In genomic region chr9:75002262-75002661, GRCm38 (mm10) we compare ENCODE assay signal across 13 mouse cellular contexts. TPM values are rescaled to one million over a fixed set of nuclear protein-coding genes. Genes with fewer than 3 reads are reported as not detected.
A peak's percentile ranks its signal among the peaks of the same experiment; 100 is the strongest.
DNase-seq lines count a peak whose midpoint lies in the region; ATAC-seq and TF ChIP-seq lines count a peak whose summit lies in the region.
"Had no signal": no experiment of that assay in that cellular context is flagged by ENCODE, and none has a peak within 500 bp of the region (broad histone marks: within the 10 kb centered on the region; RNA-seq: fewer than 3 reads in every experiment).

No protein-coding gene starts in this region.

- peaks cover 18% of the 10 kb centered on the region for H3K36me3 ChIP-seq in heart, embryonic 13.5 days
- H3K36me3 ChIP-seq in lung, embryonic 14.5 days (ENCODE audit: insufficient read depth), result no peaks in the 10 kb centered on the region
- H3K36me3 ChIP-seq in stomach, embryonic 15.5 days, result peaks cover 7% of the 10 kb centered on the region; the same call in 1 of the 2 replicates

- H3K9me3 ChIP-seq in heart, embryonic 13.5 days, result no peaks in the 10 kb centered on the region
- H3K9me3 ChIP-seq in lung, embryonic 14.5 days (ENCODE audit: low read depth, low read length), result no peaks in the 10 kb centered on the region
- H3K9me3 ChIP-seq in stomach, embryonic 15.5 days, result no peaks in the 10 kb centered on the region
- H3K9me3 ChIP-seq: embryonic facial prominence, embryonic 12.5 days; heart, embryonic 10.5 days; limb, embryonic 12.5 days; midbrain, embryonic 15.5 days had no signal

- intact Hi-C loops in heart, postnatal 14 days (cut with DNase I), result loop anchor here (10.0 kb wide), 1 partner anchor 97 kb away; no protein-coding TSS in a partner anchor

- H3K27ac ChIP-seq in heart, embryonic 13.5 days (replicated peaks), result no peak overlapping the region
- H3K27ac ChIP-seq in lung, embryonic 14.5 days (ENCODE audit: low read depth), result peak overlapping the region; percentile 18; the same call in 1 of the 2 replicates
- peak overlapping the region; percentile 44; the same call in 1 of the 2 replicates for H3K27ac ChIP-seq in stomach, embryonic 15.5 days
- H3K27ac ChIP-seq: embryonic facial prominence, embryonic 12.5 days; heart, embryonic 10.5 days; hindbrain, embryonic 14.5 days; limb, embryonic 12.5 days; midbrain, embryonic 15.5 days had no signal

- peaks cover 23% of the 10 kb centered on the region for H3K4me1 ChIP-seq in heart, embryonic 13.5 days
- H3K4me1 ChIP-seq in lung, embryonic 14.5 days (ENCODE audit: insufficient read depth), result peaks cover 7% of the 10 kb centered on the region; the same call in 1 of the 2 replicates
- 0 out of 2 replicates have a peak, but pooled peaks cover 6% of the 10 kb centered on the region for H3K4me1 ChIP-seq in stomach, embryonic 15.5 days
- H3K4me1 ChIP-seq: embryonic facial prominence, embryonic 12.5 days; limb, embryonic 12.5 days; midbrain, embryonic 15.5 days had no signal

- H3K4me3 ChIP-seq in heart, embryonic 13.5 days, result no peak overlapping the region
- H3K4me3 ChIP-seq in lung, embryonic 14.5 days (ENCODE audit: low read depth, low read length), result no peak overlapping the region
- no peak overlapping the region for H3K4me3 ChIP-seq in stomach, embryonic 15.5 days (replicated peaks)
- H3K4me3 ChIP-seq: embryonic facial prominence, embryonic 12.5 days; heart, embryonic 10.5 days; limb, embryonic 12.5 days; midbrain, embryonic 15.5 days had no signal

- DNase-seq in heart, postnatal 14 days, result no peak
- no peak for DNase-seq in lung, embryonic 14.5 days
- DNase-seq in lung, postnatal 14 days, result no peak
- peak; percentile 59 to 69 for DNase-seq in adrenal gland, postnatal 36 days
- DNase-seq in spleen, postnatal 14 days (ENCODE audit: low spot score in 2 of 2), result no peak
- DNase-seq: thymus, postnatal 25 days had no signal

- H3K9ac ChIP-seq in heart, embryonic 13.5 days, result no peak overlapping the region
- H3K9ac ChIP-seq in lung, embryonic 14.5 days, result no peak overlapping the region; the same call in 1 of the 2 replicates
- no peak overlapping the region for H3K9ac ChIP-seq in stomach, embryonic 15.5 days
- H3K9ac ChIP-seq: embryonic facial prominence, embryonic 12.5 days; hindbrain, embryonic 14.5 days; limb, embryonic 12.5 days; midbrain, embryonic 15.5 days had no signal

- no peaks in the 10 kb centered on the region for H3K27me3 ChIP-seq in heart, embryonic 13.5 days (replicated peaks)
- H3K27me3 ChIP-seq in lung, embryonic 14.5 days (ENCODE audit: insufficient read depth, low read length), result no peaks in the 10 kb centered on the region
- no peaks in the 10 kb centered on the region for H3K27me3 ChIP-seq in stomach, embryonic 15.5 days (replicated peaks)
- H3K27me3 ChIP-seq: embryonic facial prominence, embryonic 12.5 days; limb, embryonic 12.5 days; midbrain, embryonic 15.5 days had no signal

- 0 out of 2 replicates have a peak, but pooled peaks have one; percentile 14 for ATAC-seq in heart, embryonic 13.5 days (ENCODE audit: extremely low read depth, insufficient number of reproducible peaks, low FRiP score, low TSS enrichment)
- ATAC-seq in lung, embryonic 14.5 days (ENCODE audit: insufficient read depth), result no peak
- ATAC-seq in stomach, embryonic 15.5 days (ENCODE audit: insufficient read depth, low FRiP score, low read depth), result peak; percentile 73; the same call in 1 of the 2 replicates
- ATAC-seq: midbrain, embryonic 15.5 days had no signal

- WGBS in heart, embryonic 13.5 days, result 46% methylated on average over 3 of the region's 3 CpGs
- 58% methylated on average over 3 of the region's 3 CpGs for WGBS in lung, embryonic 14.5 days
- 64% methylated on average over 3 of the region's 3 CpGs for WGBS in stomach, embryonic 15.5 days

- no peak for TF ChIP-seq CTCF in lung, embryonic 14.5 days (IDR thresholded peaks at IDR 0.05; ENCODE audit: low read depth)

- no peak overlapping the region for H3K4me2 ChIP-seq in heart, embryonic 13.5 days
- no peak overlapping the region for H3K4me2 ChIP-seq in lung, embryonic 14.5 days
- no peak overlapping the region for H3K4me2 ChIP-seq in stomach, embryonic 15.5 days
- H3K4me2 ChIP-seq: embryonic facial prominence, embryonic 12.5 days; hindbrain, embryonic 14.5 days; limb, embryonic 12.5 days; midbrain, embryonic 15.5 days had no signal

RNA-seq across cellular contexts. Expression of gene Arpp19, which starts 35.2 kb away (rescaled TPM):
- polyA plus RNA-seq in heart, embryonic 13.5 days (2015; fragmentation: Nextera tagmentation; extraction: Ambion mirVana), result 205 and 219 TPM in 2 replicates
- total RNA-seq in heart, postnatal 14 days (2021), result 100 to 1,000 TPM; 134 to 143 TPM
- 289 and 306 TPM in 2 replicates for polyA plus RNA-seq in lung, embryonic 14.5 days (2014; fragmentation: Nextera tagmentation; extraction: Ambion mirVana)
- total RNA-seq in adrenal gland, postnatal 36 days (2021), result 100 to 1,000 TPM; 298 to 309 TPM
- polyA plus RNA-seq in stomach, embryonic 15.5 days (2015; fragmentation: Nextera tagmentation; extraction: Ambion mirVana), result 297 and 306 TPM in 2 replicates

RNA-seq across cellular contexts. Expression of gene Fam214a, which starts 49.6 kb away (rescaled TPM):
- 9.7 and 10.5 TPM in 2 replicates for polyA plus RNA-seq in heart, embryonic 13.5 days (2015; fragmentation: Nextera tagmentation; extraction: Ambion mirVana)
- total RNA-seq in heart, postnatal 14 days (2021), result 10 to 100 TPM; 26.7 to 36.3 TPM
- polyA plus RNA-seq in lung, embryonic 14.5 days (2014; fragmentation: Nextera tagmentation; extraction: Ambion mirVana), result 8.9 and 9.9 TPM in 2 replicates
- 10 to 100 TPM; 75.3 to 86.8 TPM for total RNA-seq in adrenal gland, postnatal 36 days (2021)
- polyA plus RNA-seq in stomach, embryonic 15.5 days (2015; fragmentation: Nextera tagmentation; extraction: Ambion mirVana), result 9.1 and 10.0 TPM in 2 replicates

Comparison
In these comparisons a context has a peak if more than half of its experiments do, and no peak if none do; other contexts are left out.
1. DNase-seq: peak in adrenal gland, postnatal 36 days (2 of 2); none in heart, postnatal 14 days (0 of 2), lung, embryonic 14.5 days (single experiment), lung, postnatal 14 days (single experiment) and spleen, postnatal 14 days (0 of 2).